Mouse (Mus musculus) neural tube, embryonic 12.5 days (tissue): ENCODE results near the gene Xdh. TPM values are rescaled to one million over a fixed set of nuclear protein-coding genes. Genes with fewer than 3 reads are reported as not detected.

ENCODE experiments used
- ATAC-seq: fragments of 200-750 bp; cut with Nextera tagmentation; 2 replicates; pipeline ENCODE4 v1.8.0; 2017; ENCODE audit warnings: low read depth, mild to moderate bottlenecking, moderate TSS enrichment, moderate library complexity; ENCODE audit not compliant: low FRiP score
- H3K27ac ChIP-seq: fragments of 300-500 bp; sonication (generic); 2 replicates; pipeline ENCODE4 v1.5.1; 2016
- H3K27me3 ChIP-seq: fragments of 300-500 bp; sonication (generic); replicated peaks from 2 replicates; pipeline ENCODE4 v1.6.1; 2016; ENCODE audit warnings: mild to moderate bottlenecking
- H3K36me3 ChIP-seq: fragments of 300-500 bp; sonication (generic); 2 replicates; pipeline ENCODE4 v1.6.1; 2016; ENCODE audit warnings: mild to moderate bottlenecking
- H3K4me1 ChIP-seq: fragments of 300-500 bp; sonication (generic); 2 replicates; pipeline ENCODE4 v1.6.1; 2016
- H3K4me2 ChIP-seq: fragments of 300-500 bp; sonication (generic); replicated peaks from 2 replicates; pipeline ENCODE4 v1.6.1; 2016; ENCODE audit warnings: mild to moderate bottlenecking
- H3K4me3 ChIP-seq: fragments of 300-500 bp; sonication (generic); 2 replicates; pipeline ENCODE4 v1.5.1; 2016
- H3K9ac ChIP-seq: fragments of 300-500 bp; sonication (generic); 2 replicates; pipeline ENCODE4 v1.6.1; 2016; ENCODE audit warnings: mild to moderate bottlenecking
- H3K9me3 ChIP-seq: fragments of 300-500 bp; sonication (generic); 2 replicates; pipeline ENCODE4 v1.6.1; 2016; ENCODE audit warnings: mild to moderate bottlenecking
- WGBS: fragments of 180-500 bp; shearing (Covaris S2); methylation state at CpG from one replicate; pipeline ENCODE4 v1.1.7; 2016; 5-methylcytosine and 5-hydroxymethylcytosine counted together
- polyA plus RNA-seq: library from polyadenylated mRNA; unstranded; fragments of >200 nt; fragmentation: Nextera tagmentation; extraction: Ambion mirVana; gene quantifications from 2 replicates; pipeline ENCODE4 v1.2.1, GENCODE M21; 2016

Gene Xdh
- polyA plus RNA-seq, 1 experiment from 2014 or later: 0.56 TPM

GRCm38 (mm10) chr17:73935163-73935562, 14.8 kb downstream of the Xdh start:
- Histone ChIP-seq H3K9ac (no peak overlapping the region), H3K9me3 (no peaks in the 10 kb centered on the region), H3K4me3 (no peak overlapping the region), H3K4me1 (no peaks in the 10 kb centered on the region), H3K4me2 (no peak overlapping the region), H3K27ac (no peak overlapping the region), H3K36me3 (no peaks in the 10 kb centered on the region), H3K27me3 (no peaks in the 10 kb centered on the region)
- 90% methylated on average over 4 of the region's 4 CpGs for WGBS
- ATAC-seq: no peak

DNA sequence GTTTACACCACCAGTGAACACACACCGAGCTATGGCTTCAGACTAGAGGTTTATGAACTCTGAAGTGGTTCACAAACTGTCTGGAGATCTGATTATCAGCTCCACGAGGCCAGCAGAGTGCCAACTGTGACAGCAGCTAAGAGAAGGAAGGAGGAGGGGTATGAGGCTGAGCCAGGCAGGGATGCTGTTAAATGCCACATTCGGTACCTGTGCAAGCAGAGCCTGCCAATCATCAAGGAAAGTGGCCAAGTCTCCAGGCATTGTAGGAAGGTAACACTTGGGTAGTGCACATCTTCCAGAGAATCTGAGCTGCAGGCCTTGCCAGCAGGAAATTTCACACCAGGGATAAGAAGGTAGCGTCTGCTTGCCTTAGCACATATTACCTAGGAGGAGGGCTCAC, 15.7 kb downstream of the Xdh start:
- Histone ChIP-seq H3K36me3 (no peaks in the 10 kb centered on the region), H3K27ac (no peak overlapping the region), H3K4me3 (no peak overlapping the region), H3K9ac (no peak overlapping the region), H3K27me3 (no peaks in the 10 kb centered on the region), H3K4me1 (no peaks in the 10 kb centered on the region), H3K9me3 (no peaks in the 10 kb centered on the region), H3K4me2 (no peak overlapping the region)
- WGBS: 78% methylated on average over 4 of the region's 4 CpGs
- ATAC-seq: no peak

DNA sequence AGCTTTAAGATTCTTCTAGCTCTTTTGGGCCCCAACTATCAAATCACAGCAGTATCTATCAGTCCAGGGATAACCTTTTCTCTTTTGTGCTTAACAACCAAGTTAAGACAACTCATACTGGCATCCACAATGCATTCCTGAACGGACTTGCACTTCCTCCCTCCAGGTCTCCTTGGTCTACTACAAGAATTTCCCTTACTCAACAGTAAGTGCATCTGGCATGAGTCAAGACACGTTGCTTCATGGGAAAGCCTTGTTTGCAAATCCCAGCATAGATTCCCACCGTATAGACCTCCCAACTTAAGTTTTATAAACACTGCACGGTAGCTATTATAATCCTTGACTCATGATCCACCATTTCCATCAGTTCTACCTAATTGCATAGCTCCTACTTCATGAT, 16.4 kb downstream of the Xdh start:
- no peak overlapping the region for H3K4me2 ChIP-seq
- H3K27ac ChIP-seq: no peak overlapping the region
- no peaks in the 10 kb centered on the region for H3K27me3 ChIP-seq
- ATAC-seq: no peak
- no peak overlapping the region for H3K4me3 ChIP-seq
- H3K36me3 ChIP-seq: no peaks in the 10 kb centered on the region
- H3K9me3 ChIP-seq: no peaks in the 10 kb centered on the region
- 88% methylated on average over 4 of the region's 4 CpGs for WGBS
- H3K4me1 ChIP-seq: no peaks in the 10 kb centered on the region
- H3K9ac ChIP-seq: no peak overlapping the region

DNA sequence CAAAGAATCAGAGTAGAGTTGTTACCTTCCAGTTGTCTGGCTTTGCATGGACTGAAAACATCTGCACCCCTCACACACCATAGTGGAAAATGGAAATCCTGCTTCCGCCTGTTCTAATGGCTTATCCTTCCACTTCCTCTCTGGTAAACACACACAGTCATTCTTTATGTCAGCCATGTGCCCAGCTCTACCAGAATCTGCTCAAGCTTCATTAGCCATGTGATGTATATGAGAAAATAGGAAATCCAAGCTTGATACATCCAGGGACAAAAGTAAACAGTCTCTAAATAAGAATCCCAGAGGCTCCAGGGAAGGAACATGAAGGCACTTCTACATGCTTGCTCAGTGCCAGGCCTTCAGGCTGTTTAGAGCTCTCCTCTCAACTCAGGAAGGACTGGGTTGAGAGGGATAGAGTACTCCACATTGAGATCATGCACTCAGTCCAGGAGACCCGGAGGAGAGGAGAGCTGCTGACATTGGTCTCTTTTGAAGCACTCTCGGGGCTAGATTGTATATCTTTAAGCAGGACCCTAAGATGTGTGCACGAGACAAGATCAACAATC, 17.4 kb downstream of the Xdh start:
- WGBS: 83% methylated on average over 4 of the region's 4 CpGs
- H3K4me1 ChIP-seq: no peaks in the 10 kb centered on the region
- H3K4me3 ChIP-seq: no peak overlapping the region
- H3K9me3 ChIP-seq: no peaks in the 10 kb centered on the region
- no peaks in the 10 kb centered on the region for H3K27me3 ChIP-seq
- H3K36me3 ChIP-seq: no peaks in the 10 kb centered on the region
- H3K4me2 ChIP-seq: no peak overlapping the region
- no peak overlapping the region for H3K27ac ChIP-seq
- ATAC-seq: no peak
- H3K9ac ChIP-seq: no peak overlapping the region

- no peaks in the 10 kb centered on the region for H3K27me3 ChIP-seq
- peak; percentile 17; the same call in 1 of the 2 replicates for ATAC-seq
- H3K4me3 ChIP-seq: no peak overlapping the region
- no peaks in the 10 kb centered on the region for H3K36me3 ChIP-seq
- no peak overlapping the region for H3K4me2 ChIP-seq
- no peak overlapping the region for H3K9ac ChIP-seq
- no peak overlapping the region for H3K27ac ChIP-seq
- H3K4me1 ChIP-seq: no peaks in the 10 kb centered on the region
- H3K9me3 ChIP-seq: no peaks in the 10 kb centered on the region
- WGBS: 78% methylated on average over 8 of the region's 8 CpGs
Observed at GRCm38 (mm10) chr17:73919520-73919919, 30.5 kb downstream of the Xdh start.

DNA sequence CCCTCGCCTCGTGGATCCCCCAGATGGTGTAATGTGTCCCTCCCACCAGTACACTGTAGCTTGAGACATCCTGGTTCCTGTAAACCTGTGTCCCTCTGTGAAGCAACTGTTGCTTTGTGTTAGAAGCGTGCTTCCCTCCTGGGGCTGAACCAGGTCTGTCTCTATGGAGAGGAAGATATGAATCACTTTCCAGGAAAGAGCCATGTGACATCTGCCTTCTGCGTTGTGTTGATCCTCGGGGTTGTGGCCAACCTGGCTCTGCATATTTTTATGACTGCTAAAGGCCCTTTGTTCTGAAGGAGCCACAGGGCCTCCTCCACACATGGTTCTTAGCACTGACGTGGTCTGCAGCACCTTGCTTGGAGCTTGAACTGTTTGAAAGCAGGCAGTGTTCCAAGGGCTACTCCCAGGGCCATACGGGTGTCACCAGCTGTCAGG, 31.0 kb downstream of the Xdh start:
- no peak overlapping the region for H3K27ac ChIP-seq
- H3K4me2 ChIP-seq: no peak overlapping the region
- no peak overlapping the region for H3K9ac ChIP-seq
- ATAC-seq: peak; percentile 48; the same call in 1 of the 2 replicates
- no peaks in the 10 kb centered on the region for H3K36me3 ChIP-seq
- no peaks in the 10 kb centered on the region for H3K4me1 ChIP-seq
- no peaks in the 10 kb centered on the region for H3K9me3 ChIP-seq
- no peak overlapping the region for H3K4me3 ChIP-seq
- no peaks in the 10 kb centered on the region for H3K27me3 ChIP-seq
- WGBS: 62% methylated on average over 7 of the region's 7 CpGs

DNA sequence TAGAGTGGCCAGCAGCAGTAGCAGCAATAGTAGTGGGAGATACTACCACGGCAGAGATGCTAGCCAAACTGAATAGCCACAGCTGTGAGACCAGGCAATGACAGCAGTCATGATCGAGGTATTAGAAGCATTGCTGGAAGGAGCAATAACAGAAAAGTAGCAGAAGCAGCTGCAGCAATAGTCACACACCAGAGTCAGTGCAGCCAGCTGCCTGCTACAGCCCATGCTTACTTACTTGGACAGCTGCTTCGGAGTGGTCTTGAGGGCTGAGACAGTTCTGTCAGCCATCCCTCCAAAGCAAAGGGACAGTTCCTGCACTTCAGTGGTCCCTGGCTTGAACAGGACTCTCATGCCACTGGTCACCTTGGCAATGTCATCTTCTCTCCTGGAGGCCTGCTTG, 31.9 kb downstream of the Xdh start:
- Histone ChIP-seq H3K36me3 (no peaks in the 10 kb centered on the region), H3K4me3 (no peak overlapping the region), H3K4me1 (no peaks in the 10 kb centered on the region), H3K9me3 (no peaks in the 10 kb centered on the region), H3K9ac (no peak overlapping the region), H3K27me3 (no peaks in the 10 kb centered on the region), H3K4me2 (no peak overlapping the region), H3K27ac (no peak overlapping the region)
- 86% methylated on average over 3 of the region's 3 CpGs for WGBS
- ATAC-seq: no peak

DNA sequence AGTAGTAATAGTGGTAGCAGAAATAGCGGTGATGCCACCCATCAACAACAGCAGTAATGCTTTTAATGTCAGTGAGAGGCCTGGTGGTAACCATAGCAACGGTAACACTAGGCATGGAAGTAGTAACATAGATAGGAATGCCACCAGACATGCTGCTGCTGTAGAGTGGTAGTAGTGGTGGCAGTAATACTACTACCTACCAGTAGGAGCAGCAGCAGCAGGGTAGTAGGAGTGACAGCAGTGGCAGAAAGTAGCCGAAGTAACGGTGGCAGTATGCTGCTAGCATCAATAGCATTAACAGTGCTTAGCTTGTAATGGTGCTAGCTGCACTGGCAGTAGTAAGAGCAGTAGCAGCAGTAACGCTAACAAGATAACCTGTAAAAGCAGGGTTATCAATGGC, 32.3 kb downstream of the Xdh start:
- Histone ChIP-seq H3K36me3 (no peaks in the 10 kb centered on the region), H3K9ac (no peak overlapping the region), H3K4me3 (no peak overlapping the region), H3K9me3 (no peaks in the 10 kb centered on the region), H3K27ac (no peak overlapping the region), H3K27me3 (no peaks in the 10 kb centered on the region), H3K4me2 (no peak overlapping the region), H3K4me1 (no peaks in the 10 kb centered on the region)
- ATAC-seq: no peak
- 89% methylated on average over 5 of the region's 5 CpGs for WGBS

- Histone ChIP-seq H3K9ac (no peak overlapping the region), H3K36me3 (no peaks in the 10 kb centered on the region), H3K4me2 (no peak overlapping the region), H3K4me3 (no peak overlapping the region), H3K9me3 (no peaks in the 10 kb centered on the region), H3K4me1 (no peaks in the 10 kb centered on the region), H3K27ac (no peak overlapping the region), H3K27me3 (no peaks in the 10 kb centered on the region)
- ATAC-seq: no peak
- 82% methylated on average over 4 of the region's 4 CpGs for WGBS
Observed at GRCm38 (mm10) chr17:73914730-73915129, 35.3 kb downstream of the Xdh start.

GRCm38 (mm10) chr17:73906076-73906475, 43.9 kb downstream of the Xdh start:
- H3K4me2 ChIP-seq: no peak overlapping the region
- H3K36me3 ChIP-seq: no peaks in the 10 kb centered on the region
- H3K9me3 ChIP-seq: no peaks in the 10 kb centered on the region
- H3K27me3 ChIP-seq: no peaks in the 10 kb centered on the region
- no peak overlapping the region for H3K9ac ChIP-seq
- no peaks in the 10 kb centered on the region for H3K4me1 ChIP-seq
- 88% methylated on average over 8 of the region's 8 CpGs for WGBS
- ATAC-seq: no peak
- H3K4me3 ChIP-seq: no peak overlapping the region
- H3K27ac ChIP-seq: no peak overlapping the region

DNA sequence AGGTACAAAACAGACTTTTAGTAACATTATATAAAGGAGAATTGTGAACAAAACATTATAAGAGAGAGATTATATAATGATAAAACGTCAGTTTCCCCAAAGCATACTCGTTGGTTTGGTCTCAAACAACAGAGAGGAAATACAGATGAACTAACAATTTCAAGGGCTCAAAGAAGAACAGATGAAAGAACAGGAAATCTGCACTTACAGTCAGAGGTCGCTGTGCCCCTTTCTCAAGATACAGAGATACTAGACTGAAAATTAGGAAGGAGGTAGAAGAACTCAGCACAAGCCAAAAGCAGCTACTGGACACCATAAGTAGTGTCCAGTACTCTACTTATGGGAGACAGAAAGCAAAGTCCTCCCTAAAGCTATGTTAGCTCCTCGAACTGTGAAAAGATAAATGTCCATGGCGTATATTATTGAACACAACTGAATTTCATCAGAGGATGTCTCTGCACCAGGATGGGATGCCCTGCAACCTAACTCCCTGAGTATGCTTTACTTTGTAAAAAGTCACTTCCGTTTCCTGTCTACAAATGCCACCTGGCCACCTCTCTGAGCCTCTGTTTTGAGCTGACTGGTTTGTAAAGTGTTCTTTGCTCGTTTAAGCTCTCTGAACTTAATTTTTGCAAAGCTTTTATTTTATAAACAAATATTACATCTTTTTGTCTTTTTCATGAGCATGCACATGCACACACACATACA, 44.8 kb downstream of the Xdh start:
- Histone ChIP-seq H3K4me3 (no peak overlapping the region), H3K27me3 (no peaks in the 10 kb centered on the region), H3K9me3 (no peaks in the 10 kb centered on the region), H3K27ac (no peak overlapping the region), H3K4me2 (no peak overlapping the region), H3K36me3 (no peaks in the 10 kb centered on the region), H3K4me1 (no peaks in the 10 kb centered on the region), H3K9ac (no peak overlapping the region)
- WGBS: 87% methylated on average over 7 of the region's 7 CpGs
- ATAC-seq: no peak

- Histone ChIP-seq H3K27ac (no peak overlapping the region), H3K9me3 (no peaks in the 10 kb centered on the region), H3K4me3 (no peak overlapping the region), H3K4me2 (no peak overlapping the region), H3K36me3 (no peaks in the 10 kb centered on the region), H3K4me1 (no peaks in the 10 kb centered on the region), H3K27me3 (no peaks in the 10 kb centered on the region), H3K9ac (no peak overlapping the region)
- no peak for ATAC-seq
- WGBS: 93% methylated on average over 1 of the region's 1 CpGs
Observed at GRCm38 (mm10) chr17:73903121-73903520, 46.9 kb downstream of the Xdh start.

DNA sequence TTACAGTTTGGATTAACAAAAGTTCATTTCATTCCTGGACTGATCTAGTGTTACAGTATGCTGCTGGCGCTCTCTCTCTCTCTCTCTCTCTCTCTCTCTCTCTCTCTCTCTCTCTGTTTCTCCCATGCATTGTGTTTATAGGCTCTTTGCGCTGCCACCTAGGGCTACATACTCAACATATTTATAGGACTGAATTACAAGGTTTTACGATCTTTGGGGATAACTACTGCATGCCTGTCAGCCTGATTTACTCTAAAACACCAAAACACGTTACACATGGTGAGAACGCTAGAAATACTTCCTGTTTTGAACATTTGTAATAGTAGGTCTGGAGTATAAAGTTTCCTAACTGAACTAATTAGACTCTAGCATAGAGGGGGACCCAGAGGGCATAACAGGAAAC, 47.8 kb downstream of the Xdh start:
- no peaks in the 10 kb centered on the region for H3K9me3 ChIP-seq
- no peak for ATAC-seq
- H3K27ac ChIP-seq: no peak overlapping the region
- no peak overlapping the region for H3K9ac ChIP-seq
- no peaks in the 10 kb centered on the region for H3K36me3 ChIP-seq
- WGBS: 69% methylated on average over 5 of the region's 5 CpGs
- no peak overlapping the region for H3K4me2 ChIP-seq
- no peaks in the 10 kb centered on the region for H3K27me3 ChIP-seq
- H3K4me1 ChIP-seq: no peaks in the 10 kb centered on the region
- H3K4me3 ChIP-seq: no peak overlapping the region
